In the genomic region with DNA sequence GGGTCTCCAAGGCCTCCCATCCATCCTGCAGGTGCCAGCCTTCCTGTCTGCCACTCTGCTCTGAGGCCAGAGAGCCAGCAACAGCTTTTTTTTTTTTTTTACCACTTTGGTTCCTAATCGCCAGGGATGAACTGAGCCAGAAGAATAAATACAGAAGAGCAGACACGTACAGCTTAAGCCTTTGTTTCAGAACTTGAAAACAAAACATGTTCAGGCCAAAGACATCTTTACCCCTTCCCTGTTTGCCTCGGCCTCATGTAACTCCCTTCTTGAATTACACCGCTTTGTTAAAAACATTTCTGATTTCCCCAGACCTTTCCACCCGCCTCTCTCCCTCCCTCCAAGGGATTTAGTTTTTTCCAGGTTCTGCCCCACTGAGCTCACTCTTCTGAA, we compare ENCODE assay signal across 10 mouse cellular contexts.
DNase-seq lines count a peak whose midpoint lies in the region; ATAC-seq and TF ChIP-seq lines count a peak whose summit lies in the region.
"Had no signal": no experiment of that assay in that cellular context is flagged by ENCODE, and none has a peak within 500 bp of the region (broad histone marks: within the 10 kb centered on the region; RNA-seq: fewer than 3 reads in every experiment).

No protein-coding gene starts in this region.

- H3K4me2 ChIP-seq in heart, embryonic 15.5 days, result peak overlapping the region; percentile 50
- H3K4me2 ChIP-seq in forebrain, embryonic 12.5 days, result no peak overlapping the region
- H3K4me2 ChIP-seq in liver, embryonic 13.5 days, result no peak overlapping the region

- H3K27me3 ChIP-seq in heart, embryonic 15.5 days, result no peaks in the 10 kb centered on the region
- H3K27me3 ChIP-seq in E14TG2a.4 (ENCODE audit: insufficient read depth, low read length), result no peaks in the 10 kb centered on the region
- no peaks in the 10 kb centered on the region for H3K27me3 ChIP-seq in forebrain, embryonic 12.5 days
- no peaks in the 10 kb centered on the region for H3K27me3 ChIP-seq in liver, embryonic 13.5 days

- DNase-seq in heart, postnatal 14 days, result no peak
- no peak for DNase-seq in liver, embryonic 13.5 days
- DNase-seq in natural killer cell, adult 2 months (ENCODE audit: low spot score in 2 of 2), result no peak
- DNase-seq in thymus, postnatal 10 days (ENCODE audit: low spot score in 2 of 2), result no peak
- DNase-seq in testis, postnatal 14 days (ENCODE audit: low spot score), result no peak

- intact Hi-C loops in heart, postnatal 14 days (cut with DNase I), result loop anchor here (5.0 kb wide), 1 partner anchor 91 kb away; no protein-coding TSS in a partner anchor

- no peaks in the 10 kb centered on the region for H3K9me3 ChIP-seq in heart, embryonic 15.5 days (replicated peaks)
- no peaks in the 10 kb centered on the region for H3K9me3 ChIP-seq in E14TG2a.4 (ENCODE audit: low read length)
- no peaks in the 10 kb centered on the region for H3K9me3 ChIP-seq in forebrain, embryonic 12.5 days
- no peaks in the 10 kb centered on the region for H3K9me3 ChIP-seq in liver, embryonic 13.5 days (replicated peaks)

- no peak overlapping the region for H3K9ac ChIP-seq in heart, embryonic 15.5 days
- H3K9ac ChIP-seq in forebrain, embryonic 12.5 days, result no peak overlapping the region
- 0 out of 2 replicates have a peak overlapping the region, but pooled peaks have one; percentile 22 for H3K9ac ChIP-seq in liver, embryonic 13.5 days

- WGBS in heart, embryonic 15.5 days, result 60% methylated on average over 5 of the region's 5 CpGs
- WGBS in forebrain, embryonic 12.5 days, result 46% methylated on average over 5 of the region's 5 CpGs
- WGBS in liver, embryonic 13.5 days (ENCODE audit: insufficient replicate concordance), result 72% methylated on average over 5 of the region's 5 CpGs

- ATAC-seq in heart, embryonic 15.5 days (replicated peaks; ENCODE audit: insufficient number of reproducible peaks, insufficient read depth, low FRiP score, low read depth), result no peak
- ATAC-seq in forebrain, embryonic 12.5 days (ENCODE audit: low FRiP score), result no peak
- no peak for ATAC-seq in liver, embryonic 13.5 days (ENCODE audit: low read depth)
- ATAC-seq: CD4-positive, CD25-positive, alpha-beta regulatory T cell, adult 4 months had no signal

- H3K4me1 ChIP-seq in heart, embryonic 15.5 days (replicated peaks), result peaks cover 51% of the 10 kb centered on the region
- peaks cover 60% of the 10 kb centered on the region for H3K4me1 ChIP-seq in E14TG2a.4 (replicated peaks; ENCODE audit: low read depth, low read length)
- H3K4me1 ChIP-seq in forebrain, embryonic 12.5 days, result peaks cover 25% of the 10 kb centered on the region
- peaks cover 44% of the 10 kb centered on the region for H3K4me1 ChIP-seq in liver, embryonic 13.5 days (replicated peaks)

- peak overlapping the region; percentile 64 for H3K27ac ChIP-seq in heart, embryonic 15.5 days
- peak overlapping the region; percentile 50; the same call in 1 of the 2 replicates for H3K27ac ChIP-seq in forebrain, embryonic 12.5 days
- peak overlapping the region; percentile 60 for H3K27ac ChIP-seq in liver, embryonic 13.5 days

- no peak overlapping the region for H3K4me3 ChIP-seq in heart, embryonic 15.5 days
- peak overlapping the region; percentile 54; the same call in 1 of the 2 replicates for H3K4me3 ChIP-seq in E14TG2a.4 (replicated peaks; ENCODE audit: low read length)
- H3K4me3 ChIP-seq in forebrain, embryonic 12.5 days (replicated peaks), result no peak overlapping the region
- H3K4me3 ChIP-seq in liver, embryonic 13.5 days (replicated peaks), result no peak overlapping the region
- H3K4me3 ChIP-seq: layer of hippocampus, adult 2 months had no signal

- no peaks in the 10 kb centered on the region for H3K36me3 ChIP-seq in heart, embryonic 15.5 days
- peaks cover 17% of the 10 kb centered on the region for H3K36me3 ChIP-seq in E14TG2a.4 (ENCODE audit: insufficient read depth, low read length)
- no peaks in the 10 kb centered on the region for H3K36me3 ChIP-seq in forebrain, embryonic 12.5 days (replicated peaks)
- no peaks in the 10 kb centered on the region for H3K36me3 ChIP-seq in liver, embryonic 13.5 days

- no peak for TF ChIP-seq CTCF in E14TG2a.4 (conservative IDR thresholded peaks at IDR 0.05; ENCODE audit: low read length)
